Comparison of ENCODE assay signal across 8 mouse cellular contexts in the genomic region with DNA sequence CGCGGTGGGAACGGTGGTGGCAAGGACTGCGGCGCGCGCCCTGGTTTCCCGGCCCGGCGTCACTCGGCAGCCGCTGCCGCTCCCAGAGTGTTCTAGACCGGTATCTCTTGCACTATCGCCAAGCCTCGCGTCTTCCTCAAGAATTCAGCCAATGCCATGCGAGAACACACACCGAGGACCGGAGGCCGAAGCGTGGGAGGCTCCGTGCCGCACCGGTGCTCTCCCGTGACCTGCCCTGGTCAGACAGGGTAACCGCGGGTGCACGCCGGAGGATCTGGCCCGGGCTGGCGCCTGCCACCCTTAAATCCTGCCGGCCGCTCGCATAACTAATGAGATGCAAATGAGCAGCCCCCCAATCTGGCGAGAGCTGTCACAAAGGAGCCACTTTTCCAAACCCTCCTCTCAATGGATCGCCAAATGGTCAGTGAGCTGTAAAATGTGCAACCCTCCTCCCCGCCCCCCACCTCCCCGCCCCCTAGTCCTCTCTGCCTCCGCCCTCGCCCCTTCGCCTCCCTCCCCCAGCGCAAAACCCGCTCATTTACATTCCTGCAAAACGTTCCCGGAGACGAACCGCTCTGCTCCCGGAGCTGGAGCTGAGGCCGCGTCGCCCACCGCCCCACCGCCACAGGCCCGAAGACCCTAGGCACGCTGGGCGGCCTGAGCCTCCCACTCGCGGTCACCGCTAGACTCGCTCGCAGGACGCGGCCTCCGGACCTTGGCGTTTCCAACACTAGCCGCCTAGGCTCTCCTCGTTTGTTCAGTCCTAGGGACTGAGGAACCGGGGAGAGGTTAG. TPM values are rescaled to one million over a fixed set of nuclear protein-coding genes. Genes with fewer than 3 reads are reported as not detected.
A peak's percentile ranks its signal among the peaks of the same experiment; 100 is the strongest.
DNase-seq lines count a peak whose midpoint lies in the region; ATAC-seq lines count a peak whose summit lies in the region.

No protein-coding gene starts in this region.

- peak overlapping the region; percentile 62 for H3K9ac ChIP-seq in intestine, embryonic 14.5 days (ENCODE audit: low read length)

- H3K36me3 ChIP-seq in intestine, embryonic 14.5 days (ENCODE audit: control insufficient read depth, insufficient read depth, low read length) = no peaks in the 10 kb centered on the region
- no peaks in the 10 kb centered on the region for H3K36me3 ChIP-seq in limb, embryonic 10.5 days

- ATAC-seq in frontal cortex, adult (ENCODE audit: low TSS enrichment) = no peak; the same call in 1 of the 2 replicates
- peak; percentile 47 for ATAC-seq in intestine, embryonic 14.5 days (replicated peaks; ENCODE audit: low FRiP score, low TSS enrichment, low read depth)

- peaks cover 56% of the 10 kb centered on the region for H3K27me3 ChIP-seq in intestine, embryonic 14.5 days (replicated peaks; ENCODE audit: control insufficient read depth, insufficient read depth, low read length)
- peaks cover 92% of the 10 kb centered on the region for H3K27me3 ChIP-seq in limb, embryonic 10.5 days (ENCODE audit: low read depth, poor library complexity, severe bottlenecking)

- peak overlapping the region; percentile 99 for H3K4me2 ChIP-seq in intestine, embryonic 14.5 days (ENCODE audit: low read length)

- DNase-seq in frontal cortex, postnatal 10 days (ENCODE audit: low spot score in 2 of 2) = peak; percentile 58 to 74
- peak; percentile 46 to 55 for DNase-seq in cerebellum, postnatal 4 days (ENCODE audit: low spot score in 2 of 2)
- peak; percentile 46 to 61 for DNase-seq in gastrocnemius, postnatal 4 days (ENCODE audit: low spot score in 2 of 2)
- peak; percentile 88 for DNase-seq in intestine, embryonic 14.5 days (ENCODE audit: low spot score)
- DNase-seq in limb, embryonic 10.5 days (ENCODE audit: low spot score) = peak; percentile 71
- peak; percentile 80 for DNase-seq in mesoderm, embryonic 11.5 days (ENCODE audit: low read depth, low spot score)
- peak; percentile 61 for DNase-seq in skeletal muscle tissue, adult 2 months (ENCODE audit: low read depth, low spot score)

- no peaks in the 10 kb centered on the region for H3K9me3 ChIP-seq in intestine, embryonic 14.5 days (ENCODE audit: control insufficient read depth, low read length)
- H3K9me3 ChIP-seq in limb, embryonic 10.5 days (replicated peaks) = no peaks in the 10 kb centered on the region

- peak overlapping the region; percentile 54 for H3K4me3 ChIP-seq in intestine, embryonic 14.5 days (ENCODE audit: low read depth, low read length)
- H3K4me3 ChIP-seq in limb, embryonic 10.5 days = peak overlapping the region; percentile 63

- H3K4me1 ChIP-seq in intestine, embryonic 14.5 days (replicated peaks; ENCODE audit: control insufficient read depth, insufficient read depth, low read length) = peaks cover 35% of the 10 kb centered on the region
- H3K4me1 ChIP-seq in limb, embryonic 10.5 days = peaks cover 50% of the 10 kb centered on the region

- peak overlapping the region; percentile 70 for H3K27ac ChIP-seq in intestine, embryonic 14.5 days (ENCODE audit: low read depth)
- H3K27ac ChIP-seq in limb, embryonic 10.5 days = peak overlapping the region; percentile 75

- WGBS in intestine, embryonic 14.5 days = under 1% methylated on average over 68 of the region's 69 CpGs
- WGBS in limb, embryonic 10.5 days = under 1% methylated on average over 68 of the region's 69 CpGs

RNA-seq across cellular contexts. Expression of a gene that starts 0.8 kb away (rescaled TPM):
- 10 to 100 TPM; 16.7 to 18.7 TPM for total RNA-seq in gastrocnemius, postnatal 4 days (2021)
- polyA plus RNA-seq in intestine, embryonic 14.5 days (2014; fragmentation: Nextera tagmentation; extraction: Ambion mirVana) = 20.0 and 24.1 TPM in 2 replicates
- polyA plus RNA-seq in limb, embryonic 10.5 days (2016; fragmentation: Nextera tagmentation; extraction: Ambion mirVana) = 1.8 and 3.0 TPM in 2 replicates

RNA-seq across cellular contexts. Expression of a gene that starts 20.1 kb away (rescaled TPM):
- total RNA-seq in gastrocnemius, postnatal 4 days (2021) = 10 to 100 TPM; 13.6 to 16.9 TPM
- 29.6 and 31.1 TPM in 2 replicates for polyA plus RNA-seq in intestine, embryonic 14.5 days (2014; fragmentation: Nextera tagmentation; extraction: Ambion mirVana)
- polyA plus RNA-seq in limb, embryonic 10.5 days (2016; fragmentation: Nextera tagmentation; extraction: Ambion mirVana) = 22.2 and 27.6 TPM in 2 replicates
